Mouse (Mus musculus) effector memory CD4-positive, alpha-beta T cell, adult 5 months (primary cell): Measurements from ENCODE around the gene Espn. TPM values are rescaled to one million over a fixed set of nuclear protein-coding genes. Genes with fewer than 3 reads are reported as not detected.

Experiments
- polyA plus RNA-seq: library from polyadenylated mRNA; unstranded; fragments of 100-300 nt; shearing (Covaris generic); gene quantifications from one replicate; pipeline ENCODE4 v1.2.1, GENCODE M21; 2017

The Espn gene
- polyA plus RNA-seq, result 38.1 TPM

GRCm38 (mm10) chr4:152151966-152152544, at the start of gene Espn:
Gene Espn (minus strand): TSS chr4:152152371.

GRCm38 (mm10) chr4:152177537-152178343, 25.6 kb upstream of the Espn start, which contains the start of gene Acot7:
Gene Acot7 (plus strand): TSS chr4:152178134.

GRCm38 (mm10) chr4:152158585-152159284, 6.6 kb upstream of the Espn start, which contains the start of gene Hes2:
Gene Hes2 (plus strand): TSS chr4:152158867.

GRCm38 (mm10) chr4:152115921-152116612, 36.1 kb downstream of the Espn start, which contains the start of gene Tnfrsf25:
Gene Tnfrsf25 (plus strand): TSS chr4:152115934.

GRCm38 (mm10) chr4:152072121-152072601, 80.0 kb downstream of the Espn start, which contains the start of gene Plekhg5:
Gene Plekhg5 (plus strand): TSS chr4:152072498.

Other genes with a start within 250 kb of the Espn start
- gene Dnajc11, start 218.7 kb downstream of the Espn start, polyA plus RNA-seq, result 34.3 TPM
- gene Thap3, start 163.4 kb downstream of the Espn start, polyA plus RNA-seq, result 85.0 TPM
- gene Phf13, start 156.1 kb downstream of the Espn start, polyA plus RNA-seq, result 51.7 TPM
- gene Klhl21, start 143.6 kb downstream of the Espn start, polyA plus RNA-seq, result 37.8 TPM
- gene Zbtb48, start 124.7 kb downstream of the Espn start, polyA plus RNA-seq, result 23.0 TPM
- gene Tas1r1, start 113.8 kb downstream of the Espn start, polyA plus RNA-seq, result not detected
- gene Nol9, start 113.0 kb downstream of the Espn start, polyA plus RNA-seq, result 40.1 TPM
- 5.4 TPM for gene Plekhg5, start 79.9 kb downstream of the Espn start, polyA plus RNA-seq
- gene Tnfrsf25, start 36.4 kb downstream of the Espn start, polyA plus RNA-seq, result 177 TPM
- not detected for gene Hes2, start 6.5 kb upstream of the Espn start, polyA plus RNA-seq
- gene Acot7, start 25.8 kb upstream of the Espn start, polyA plus RNA-seq, result 88.1 TPM
- 0.20 TPM for gene Gpr153, start 121.9 kb upstream of the Espn start, polyA plus RNA-seq
- gene Hes3, start 139.3 kb upstream of the Espn start, polyA plus RNA-seq, result not detected
- gene Icmt, start 144.9 kb upstream of the Espn start, polyA plus RNA-seq, result 20.6 TPM
- not detected for gene Rnf207, start 166.6 kb upstream of the Espn start, polyA plus RNA-seq
- 461 TPM for gene Rpl22, start 173.4 kb upstream of the Espn start, polyA plus RNA-seq
- not detected for gene Chd5, start 186.3 kb upstream of the Espn start, polyA plus RNA-seq